Mouse (Mus musculus) mouse embryonic stem cell (cell line): Measurements from ENCODE around the gene Rbm20.

Experiments used
- in situ Hi-C, 2 experiments: fragments of 300-500 bp; cut with MboI; formaldehyde crosslinking; loops; 1 replicate in 1 of 2; 3 replicates in 1 of 2; pipeline ENCODE4 v1.14.3; 2019 to 2020; ENCODE audit warnings: low sequenced_read_pairs in 2 of 2, low pct_unique_long_range_greater_than_20kb in 1 of 2, mixed read lengths in 1 of 2; ENCODE audit not compliant: unreplicated experiment in 1 of 2

Rbm20 gene

GRCm38 (mm10) chr19:53819299-53819698 lies 142.2 kb downstream of the Rbm20 start:
- in situ Hi-C loops, result no loop called here

DNA sequence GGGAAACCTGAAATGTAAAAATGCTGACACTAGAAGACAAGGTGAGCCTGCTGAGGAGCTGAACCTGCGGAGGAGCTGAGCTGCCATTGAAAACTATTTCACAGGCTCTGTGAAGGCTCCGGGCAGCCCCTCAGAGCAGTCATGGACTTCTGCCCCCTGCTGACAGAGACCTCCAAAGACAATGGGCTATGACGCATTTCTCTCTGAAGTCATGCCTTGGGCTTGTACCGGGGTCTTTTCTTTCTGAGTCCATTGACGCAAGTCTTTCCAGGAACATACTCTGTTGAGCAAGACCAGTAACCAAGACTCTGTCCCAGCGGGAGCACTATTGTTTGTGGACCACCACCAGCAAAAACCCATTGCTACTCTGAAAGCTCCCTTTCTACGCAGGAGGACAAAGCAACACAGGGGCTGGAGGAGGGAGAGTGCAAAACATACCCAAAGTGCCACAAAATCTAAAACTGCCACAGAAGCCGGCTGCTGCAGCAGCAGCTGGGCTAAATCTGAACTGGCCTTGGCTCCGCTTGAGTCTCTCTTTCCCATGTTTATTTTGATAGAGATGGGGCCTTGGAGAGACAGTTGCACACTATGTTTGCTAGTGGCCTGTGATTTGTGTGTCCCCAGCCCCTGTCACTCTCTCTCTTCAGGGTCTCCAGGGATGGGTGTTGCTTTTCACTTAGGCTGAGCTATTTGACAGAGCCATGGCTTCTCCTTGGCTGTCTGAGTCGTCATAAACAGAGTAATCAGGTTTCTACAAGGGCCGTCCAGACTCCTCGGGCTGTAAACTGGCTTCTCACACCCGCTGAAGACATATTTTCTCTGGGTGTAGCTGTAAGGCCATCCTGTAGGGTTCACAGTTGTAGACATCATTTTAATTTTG lies 144.4 kb downstream of the Rbm20 start:
- in situ Hi-C loops, result no loop called here

DNA sequence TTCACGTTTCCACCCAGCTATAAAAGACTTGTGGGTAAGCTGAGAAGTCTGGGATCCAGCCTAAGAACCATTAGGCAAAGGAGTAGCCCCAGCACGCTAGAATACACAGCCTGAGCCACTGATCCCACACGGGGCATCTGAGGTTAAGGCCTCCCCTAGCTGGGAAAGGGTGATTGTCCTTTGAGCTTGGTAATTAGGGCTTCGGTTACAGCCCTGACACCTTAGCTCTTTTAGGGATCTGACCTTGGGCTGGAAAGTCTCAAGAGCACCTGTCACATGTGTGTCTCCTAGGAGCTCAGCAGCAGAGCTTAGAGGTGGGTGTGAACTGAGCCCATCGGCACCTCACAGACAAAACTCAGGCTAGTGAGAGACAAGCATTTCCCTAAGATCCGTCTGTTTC lies 146.7 kb downstream of the Rbm20 start:
- in situ Hi-C loops, result no loop called here

DNA sequence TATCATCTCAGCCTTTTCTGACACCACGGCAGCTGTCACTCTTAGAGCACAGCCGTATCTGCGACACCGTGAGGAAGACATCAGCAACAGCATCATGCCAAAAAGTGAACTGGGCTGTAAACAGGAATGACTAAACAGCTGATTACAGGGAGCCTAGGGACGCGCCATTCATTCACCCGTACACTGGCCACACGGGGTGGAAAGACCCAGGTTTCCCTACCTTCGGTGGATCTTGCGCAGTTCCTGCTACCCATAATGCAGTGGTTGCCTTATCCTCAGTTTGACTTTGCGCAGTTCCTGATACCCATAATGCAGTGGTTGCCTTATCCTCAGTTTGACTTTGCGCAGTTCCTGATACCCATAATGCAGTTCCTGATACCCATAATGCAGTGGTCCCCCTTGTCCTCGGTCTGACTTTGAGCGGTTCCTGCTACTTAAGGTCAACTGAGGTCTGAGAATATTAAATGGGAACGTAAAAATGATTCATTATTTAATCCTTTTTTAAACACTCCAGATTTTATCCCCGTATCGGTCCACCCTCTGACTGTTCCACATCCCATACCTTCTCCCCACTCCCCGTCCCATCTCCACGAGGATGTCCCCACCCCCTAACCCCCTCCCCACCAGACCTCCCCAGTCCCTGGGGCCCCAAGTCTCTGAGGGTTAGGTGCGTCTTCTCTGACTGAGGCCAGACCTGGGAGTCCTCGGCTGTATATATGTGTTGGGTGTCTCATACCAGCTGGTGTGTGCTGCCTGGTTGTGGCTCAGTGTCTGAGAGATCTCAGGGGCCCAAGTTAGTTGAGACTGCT lies 148.0 kb downstream of the Rbm20 start:
- in situ Hi-C loops, result no loop called here

DNA sequence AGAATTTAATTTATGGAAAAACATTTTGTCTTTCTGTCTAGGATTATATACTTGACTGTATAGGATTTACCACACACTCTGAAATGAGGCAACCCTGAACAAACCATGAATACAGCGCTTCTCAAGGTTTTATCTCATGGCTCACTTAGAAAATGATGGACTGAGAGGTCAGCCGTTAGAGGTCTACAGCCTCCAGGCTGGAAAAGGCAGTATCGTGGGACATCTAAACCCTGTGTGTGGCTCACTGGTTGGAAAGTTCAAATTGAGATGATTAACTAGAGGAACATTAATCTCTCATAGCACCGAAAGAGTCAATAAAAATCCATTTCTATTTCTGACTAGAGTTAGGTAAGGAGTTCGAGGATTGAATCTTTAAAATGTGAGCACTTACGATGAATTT lies 152.9 kb downstream of the Rbm20 start:
- in situ Hi-C loops, result no loop called here

- in situ Hi-C loops, result no loop called here
These were observed 153.5 kb downstream of the Rbm20 start for GRCm38 (mm10) chr19:53830407-53831163.

DNA sequence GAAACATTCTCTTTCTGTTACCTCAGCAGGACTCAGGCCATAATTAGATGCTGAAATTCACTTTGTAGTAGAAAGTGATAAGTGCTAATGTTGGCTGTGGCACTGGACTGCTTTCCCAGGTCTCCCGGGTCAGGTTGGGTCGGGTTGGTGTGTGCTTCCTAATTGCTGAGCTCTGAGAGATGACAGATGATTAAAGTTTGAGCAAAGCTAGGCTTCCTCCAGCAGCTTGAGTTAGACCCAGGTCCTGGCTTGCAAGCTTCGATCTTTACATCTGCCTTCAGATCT lies 154.0 kb downstream of the Rbm20 start:
- in situ Hi-C loops, result no loop called here

- in situ Hi-C loops, result no loop called here
These were observed 155.4 kb downstream of the Rbm20 start for GRCm38 (mm10) chr19:53832512-53832911.

- in situ Hi-C loops, result no loop called here
These were observed 156.8 kb downstream of the Rbm20 start for GRCm38 (mm10) chr19:53833745-53834369.

- in situ Hi-C loops, result no loop called here
These were observed 159.7 kb downstream of the Rbm20 start for GRCm38 (mm10) chr19:53836569-53837454.

DNA sequence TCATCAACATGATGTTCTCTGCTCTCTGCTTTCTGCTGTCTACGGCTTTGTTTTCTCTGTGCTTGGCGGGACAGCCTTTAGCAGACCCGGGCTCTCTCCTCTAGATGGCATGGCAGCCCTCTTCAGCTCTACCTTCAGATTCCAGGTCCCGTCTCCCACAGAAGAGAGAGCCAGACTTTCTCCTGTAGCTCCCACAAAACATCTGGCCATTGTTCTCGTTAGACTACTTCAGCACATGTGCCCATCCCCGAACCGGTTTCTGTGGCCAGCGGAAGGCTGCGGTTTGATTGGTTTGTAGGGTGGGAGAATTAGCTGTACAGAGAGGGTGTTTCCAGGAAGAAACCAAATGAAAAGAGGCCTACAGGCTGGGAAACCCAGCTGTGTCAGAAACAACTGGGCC lies 161.7 kb downstream of the Rbm20 start:
- in situ Hi-C loops, result no loop called here

DNA sequence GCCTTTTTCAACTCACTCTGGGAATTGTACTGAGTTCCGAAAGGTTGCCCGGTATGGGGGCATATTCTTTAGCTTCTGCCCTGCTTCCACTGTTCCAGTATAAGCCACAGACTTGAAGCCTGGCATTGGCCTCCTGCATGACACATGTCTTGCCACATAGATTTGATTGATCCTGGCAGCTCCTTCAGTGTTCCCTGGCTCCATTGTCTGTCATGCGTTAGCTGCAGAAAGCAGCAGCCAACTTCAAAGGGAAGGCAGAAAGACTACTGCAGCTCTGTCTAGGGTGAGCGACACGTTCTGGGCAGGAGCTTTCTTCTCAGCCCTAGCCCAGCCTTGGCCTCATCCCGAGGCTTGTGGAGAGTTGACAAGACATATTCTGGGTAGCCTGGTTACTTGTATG lies 162.7 kb downstream of the Rbm20 start:
- in situ Hi-C loops, result no loop called here

DNA sequence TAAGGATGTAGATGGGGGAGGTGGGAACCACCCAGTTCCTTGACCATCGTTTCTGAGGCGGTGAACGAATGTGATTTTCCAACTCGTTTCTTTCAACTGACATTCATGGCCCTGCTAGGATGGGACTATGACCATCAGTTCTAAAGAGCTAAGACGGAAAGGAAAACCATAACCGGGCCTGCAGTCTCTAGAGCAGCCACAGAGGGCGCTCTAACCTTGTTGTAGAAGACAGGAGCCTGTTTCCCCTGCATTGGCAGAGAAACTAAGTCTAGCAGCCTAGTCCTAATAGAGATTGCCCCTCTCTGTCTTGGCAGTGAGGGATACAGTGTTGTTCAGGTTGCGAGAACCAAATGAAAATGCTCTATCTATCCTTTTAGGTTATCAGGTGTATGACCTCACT lies 164.8 kb downstream of the Rbm20 start:
- in situ Hi-C loops, result no loop called here

- in situ Hi-C loops, result no loop called here
These were observed 166.9 kb downstream of the Rbm20 start for GRCm38 (mm10) chr19:53843972-53844371.

DNA sequence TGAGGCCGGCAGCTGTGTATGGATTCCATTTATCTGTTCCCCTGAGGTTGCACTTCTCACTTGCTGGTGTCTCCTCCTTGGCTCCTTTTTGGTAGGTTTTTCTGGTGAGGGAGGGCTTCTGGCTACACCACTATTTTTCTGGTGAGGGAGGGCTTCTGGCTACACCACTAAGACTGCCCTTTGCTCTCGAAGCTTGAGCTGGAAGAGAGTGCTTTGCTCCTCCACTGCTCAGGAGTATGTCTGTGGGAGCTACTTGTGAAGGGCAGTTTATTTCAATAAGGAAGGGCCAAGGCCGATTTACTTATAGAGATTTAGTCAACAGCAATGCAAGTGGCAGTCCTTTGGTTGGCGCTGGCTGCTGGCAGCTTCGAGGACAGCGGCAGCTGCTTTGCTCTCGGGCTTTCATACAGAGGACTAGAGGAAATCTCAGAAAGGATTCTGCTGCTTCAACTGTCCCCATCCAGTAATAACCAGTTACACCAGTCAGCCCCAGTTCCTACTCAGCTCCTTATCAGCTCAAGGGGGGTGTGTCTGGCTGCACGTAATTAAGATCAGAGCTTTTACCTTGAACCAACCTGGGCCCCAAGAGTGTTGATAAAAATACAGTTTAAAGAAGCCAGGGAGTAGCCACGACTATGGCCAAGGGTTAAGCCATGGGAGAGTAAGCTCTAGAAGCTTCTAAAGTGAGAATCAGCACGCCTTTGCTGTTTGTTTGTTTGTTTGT lies 171.3 kb downstream of the Rbm20 start:
- in situ Hi-C loops, result no loop called here

DNA sequence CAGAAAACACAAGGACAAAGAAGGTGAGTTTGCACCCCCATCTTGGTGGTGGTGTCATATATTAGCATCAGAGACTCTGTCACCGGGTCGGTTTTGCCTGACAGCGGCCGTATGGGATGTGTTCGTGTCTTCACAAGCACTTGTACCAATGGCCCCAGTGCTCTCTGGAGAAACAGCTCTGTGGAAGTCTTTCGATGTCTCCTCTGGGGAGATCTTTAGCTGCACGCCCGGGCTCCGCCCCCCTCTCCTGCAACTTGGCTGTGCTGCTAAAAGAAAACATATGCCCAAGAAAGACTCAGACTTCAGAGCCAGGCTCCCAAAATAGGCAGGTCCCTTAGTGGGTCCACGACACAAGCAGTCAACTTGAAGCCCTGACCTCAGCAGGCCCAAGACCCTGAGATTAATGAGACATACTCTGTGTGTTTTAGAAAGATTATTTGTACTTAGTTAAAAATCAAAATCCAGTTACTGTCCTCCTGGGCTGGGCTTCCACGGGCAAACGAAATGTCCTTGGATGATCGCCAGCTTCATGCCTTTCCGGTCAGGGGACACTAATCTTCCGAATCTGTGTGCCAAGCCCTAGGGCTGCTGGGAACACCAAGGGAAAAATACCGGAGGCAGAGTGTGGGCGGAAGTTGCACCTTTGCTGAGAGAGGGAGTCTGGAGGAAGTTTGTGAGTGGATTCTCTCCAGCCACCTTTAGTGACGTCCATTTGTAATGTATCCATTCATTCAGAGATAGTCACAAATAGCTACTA lies 173.2 kb downstream of the Rbm20 start:
- in situ Hi-C loops, result no loop called here

GRCm38 (mm10) chr19:53851352-53851751 lies 174.2 kb downstream of the Rbm20 start:
- in situ Hi-C loops, result no loop called here
